Mouse (Mus musculus) intestine, embryonic 14.5 days (tissue): ENCODE measurements around the gene Cnksr3. TPM values are rescaled to one million over a fixed set of nuclear protein-coding genes. Genes with fewer than 3 reads are reported as not detected.

Experiments used
- ATAC-seq: fragments of 200-750 bp; cut with Nextera tagmentation; replicated peaks from 2 replicates; pipeline ENCODE4 v1.8.0; 2017; ENCODE audit warnings: low read depth, moderate number of reproducible peaks, moderate TSS enrichment, moderate library complexity; ENCODE audit not compliant: low FRiP score, low TSS enrichment
- DNase-seq: peaks from one replicate; pipeline ENCODE4 v3.0.0-alpha.2; 2018; ENCODE audit warnings: low spot score
- H3K27ac ChIP-seq: fragments of 300-500 bp; sonication (generic); 2 replicates; pipeline ENCODE4 v1.5.1; 2014; ENCODE audit warnings: low read depth, mild to moderate bottlenecking, control low read depth
- H3K27me3 ChIP-seq: fragments of 300-500 bp; sonication (generic); replicated peaks from 2 replicates; pipeline ENCODE4 v1.6.1; 2014; ENCODE audit warnings: low read length, control low read depth; ENCODE audit not compliant: control insufficient read depth, insufficient read depth
- H3K36me3 ChIP-seq: fragments of 300-500 bp; sonication (generic); 2 replicates; pipeline ENCODE4 v1.6.1; 2014; ENCODE audit warnings: low read length, control low read depth; ENCODE audit not compliant: control insufficient read depth, insufficient read depth
- H3K4me1 ChIP-seq: fragments of 300-500 bp; sonication (generic); replicated peaks from 2 replicates; pipeline ENCODE4 v1.6.1; 2014; ENCODE audit warnings: low read length, control low read depth, mixed read lengths; ENCODE audit not compliant: control insufficient read depth, insufficient read depth
- H3K4me2 ChIP-seq: fragments of 300-500 bp; sonication (generic); 2 replicates; pipeline ENCODE4 v1.6.1; 2014; ENCODE audit warnings: low read length
- H3K4me3 ChIP-seq: fragments of 300-500 bp; sonication (generic); 2 replicates; pipeline ENCODE4 v1.5.1; 2014; ENCODE audit warnings: low read depth, low read length, control low read depth, mixed read lengths
- H3K9ac ChIP-seq: fragments of 300-500 bp; sonication (generic); 2 replicates; pipeline ENCODE4 v1.6.1; 2014; ENCODE audit warnings: mild to moderate bottlenecking, low read length
- H3K9me3 ChIP-seq: fragments of 300-500 bp; sonication (generic); 2 replicates; pipeline ENCODE4 v1.6.1; 2016; ENCODE audit warnings: low read length, control low read depth; ENCODE audit not compliant: control insufficient read depth
- WGBS: fragments of 180-500 bp; shearing (Covaris S2); extraction: QIAGEN DNeasy Blood & Tissue Kit; methylation state at CpG from one replicate; pipeline ENCODE4 v1.1.7; 2014; 5-methylcytosine and 5-hydroxymethylcytosine counted together
- polyA plus RNA-seq: library from polyadenylated mRNA; unstranded; fragments of >200 nt; fragmentation: Nextera tagmentation; extraction: Ambion mirVana; gene quantifications from 2 replicates; pipeline ENCODE4 v1.2.1, GENCODE M21; 2014

The Cnksr3 gene
- polyA plus RNA-seq, 1 experiment from 2014 or later = 14.2 TPM

- H3K4me3 ChIP-seq = no peak overlapping the region
- DNase-seq (no peak), ATAC-seq (no peak)
- peaks cover 73% of the 10 kb centered on the region for H3K36me3 ChIP-seq
- H3K4me2 ChIP-seq = no peak overlapping the region
- H3K27ac ChIP-seq = no peak overlapping the region
- no peaks in the 10 kb centered on the region for H3K9me3 ChIP-seq
- WGBS = 73% methylated on average over 7 of the region's 7 CpGs
- H3K9ac ChIP-seq = no peak overlapping the region
- no peaks in the 10 kb centered on the region for H3K4me1 ChIP-seq
- no peaks in the 10 kb centered on the region for H3K27me3 ChIP-seq
These were observed 85.8 kb downstream of the Cnksr3 start for GRCm38 (mm10) chr10:7126287-7126686.

- DNase-seq (no peak), ATAC-seq (no peak)
- 61% methylated on average over 7 of the region's 7 CpGs for WGBS
- peaks cover 67% of the 10 kb centered on the region for H3K36me3 ChIP-seq
- no peak overlapping the region for H3K4me2 ChIP-seq
- no peak overlapping the region for H3K4me3 ChIP-seq
- H3K9me3 ChIP-seq = no peaks in the 10 kb centered on the region
- H3K27ac ChIP-seq = no peak overlapping the region
- H3K27me3 ChIP-seq = no peaks in the 10 kb centered on the region
- H3K9ac ChIP-seq = no peak overlapping the region
- no peaks in the 10 kb centered on the region for H3K4me1 ChIP-seq
These were observed 87.0 kb downstream of the Cnksr3 start for GRCm38 (mm10) chr10:7124993-7125392.

- H3K36me3 ChIP-seq = peaks cover 59% of the 10 kb centered on the region
- peaks cover 10% of the 10 kb centered on the region for H3K4me1 ChIP-seq
- WGBS = 91% methylated on average over 4 of the region's 4 CpGs
- no peak overlapping the region for H3K9ac ChIP-seq
- ATAC-seq (no peak), DNase-seq (no peak)
- no peaks in the 10 kb centered on the region for H3K9me3 ChIP-seq
- H3K4me3 ChIP-seq = no peak overlapping the region
- no peak overlapping the region for H3K4me2 ChIP-seq
- no peak overlapping the region for H3K27ac ChIP-seq
- no peaks in the 10 kb centered on the region for H3K27me3 ChIP-seq
These were observed 89.7 kb downstream of the Cnksr3 start for GRCm38 (mm10) chr10:7122294-7122693.

GRCm38 (mm10) chr10:7120206-7120605 lies 91.8 kb downstream of the Cnksr3 start:
- H3K4me3 ChIP-seq = no peak overlapping the region
- H3K36me3 ChIP-seq = peaks cover 42% of the 10 kb centered on the region
- WGBS = 94% methylated on average over 13 of the region's 13 CpGs
- DNase-seq = no peak
- peaks cover 10% of the 10 kb centered on the region for H3K4me1 ChIP-seq
- H3K9ac ChIP-seq = no peak overlapping the region
- no peaks in the 10 kb centered on the region for H3K9me3 ChIP-seq
- H3K27ac ChIP-seq = no peak overlapping the region
- H3K27me3 ChIP-seq = no peaks in the 10 kb centered on the region
- no peak for ATAC-seq
- H3K4me2 ChIP-seq = no peak overlapping the region

DNA sequence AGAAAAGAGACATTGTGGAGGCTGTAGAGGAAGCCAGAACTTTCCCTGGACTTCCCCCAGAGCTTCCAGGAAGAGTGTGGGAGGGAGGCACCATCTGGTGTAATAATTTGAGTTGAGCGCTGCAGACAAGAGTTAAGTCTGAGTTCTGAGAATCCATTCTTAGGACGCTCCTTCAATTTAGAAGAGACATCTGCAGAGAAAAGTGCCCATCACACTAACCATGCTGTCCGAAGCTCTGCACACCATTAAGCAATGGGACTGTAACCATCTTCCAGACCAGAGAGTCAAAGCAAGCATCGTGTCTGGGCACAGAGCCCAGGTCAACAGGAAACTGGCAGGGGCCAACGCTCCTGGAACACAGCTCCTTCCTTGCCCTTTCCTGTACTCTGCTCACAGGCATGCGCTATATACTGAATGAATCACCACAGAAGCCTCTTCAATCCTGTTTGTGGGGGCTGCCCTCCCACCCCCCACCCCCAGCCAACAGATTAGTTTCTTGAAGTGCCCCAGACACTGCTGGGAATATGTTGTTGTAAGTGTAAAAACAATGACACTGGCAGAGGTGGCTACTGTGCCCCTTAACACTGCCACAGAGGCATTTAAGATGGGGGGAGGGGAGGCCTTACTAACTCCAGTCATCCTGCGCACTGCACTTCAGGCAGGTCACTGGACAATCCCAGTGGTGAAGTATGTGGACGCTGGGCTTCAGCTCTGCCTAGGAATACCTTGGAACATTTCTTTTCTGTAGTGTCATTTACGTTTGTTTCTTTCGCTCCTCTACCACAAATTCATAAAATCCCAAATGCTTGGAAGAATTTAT lies 93.6 kb downstream of the Cnksr3 start:
- ATAC-seq = 0 out of 2 replicates have a peak, but pooled peaks have one; percentile 44
- no peak for DNase-seq
- no peak overlapping the region for H3K4me2 ChIP-seq

GRCm38 (mm10) chr10:7117785-7118184 lies 94.3 kb downstream of the Cnksr3 start:
- H3K27me3 ChIP-seq = no peaks in the 10 kb centered on the region
- no peaks in the 10 kb centered on the region for H3K9me3 ChIP-seq
- WGBS = 37% methylated on average over 7 of the region's 7 CpGs
- no peak overlapping the region for H3K9ac ChIP-seq
- ATAC-seq = peak; percentile 70
- peak overlapping the region; percentile 67 for H3K27ac ChIP-seq
- peak; percentile 67 for DNase-seq
- no peak overlapping the region for H3K4me2 ChIP-seq
- H3K4me1 ChIP-seq = peaks cover 10% of the 10 kb centered on the region
- H3K36me3 ChIP-seq = peaks cover 32% of the 10 kb centered on the region
- H3K4me3 ChIP-seq = no peak overlapping the region

More for the DNA sequence above, 93.6 kb downstream of the Cnksr3 start:
- Histone ChIP-seq H3K9me3 (no peaks in the 10 kb centered on the region), H3K4me3 (no peak overlapping the region), H3K27me3 (no peaks in the 10 kb centered on the region), H3K9ac (no peak overlapping the region), H3K36me3 (peaks cover 32% of the 10 kb centered on the region), H3K4me1 (peaks cover 10% of the 10 kb centered on the region), H3K27ac (peak overlapping the region; percentile 67)
- WGBS = 43% methylated on average over 10 of the region's 10 CpGs

DNA sequence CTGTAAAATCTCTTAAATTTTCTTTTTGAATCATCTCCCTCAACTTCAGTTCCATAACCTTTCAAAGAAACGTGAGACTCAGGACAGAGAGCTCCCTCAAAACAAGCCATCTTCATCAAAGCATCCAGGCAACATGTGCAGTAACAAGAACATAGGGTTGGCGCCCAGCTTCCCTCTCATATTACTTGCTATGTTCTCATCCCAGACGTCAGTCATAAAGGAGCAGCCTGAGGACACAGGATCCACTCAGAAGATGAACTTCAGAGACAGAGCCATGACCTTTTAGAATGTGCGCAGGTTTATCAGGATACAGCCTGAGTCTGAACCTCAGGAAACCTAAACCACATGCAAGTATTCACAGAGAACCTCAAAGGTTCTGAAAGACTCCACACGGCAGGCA lies 97.2 kb downstream of the Cnksr3 start:
- DNase-seq = no peak
- no peak overlapping the region for H3K9ac ChIP-seq
- H3K27me3 ChIP-seq = no peaks in the 10 kb centered on the region
- 81% methylated on average over 5 of the region's 5 CpGs for WGBS
- H3K4me3 ChIP-seq = no peak overlapping the region
- H3K27ac ChIP-seq = no peak overlapping the region
- H3K9me3 ChIP-seq = no peaks in the 10 kb centered on the region
- no peak overlapping the region for H3K4me2 ChIP-seq
- peaks cover 10% of the 10 kb centered on the region for H3K4me1 ChIP-seq
- ATAC-seq = no peak
- H3K36me3 ChIP-seq = peaks cover 15% of the 10 kb centered on the region

- H3K9ac ChIP-seq = no peak overlapping the region
- no peak overlapping the region for H3K27ac ChIP-seq
- 89% methylated on average over 4 of the region's 4 CpGs for WGBS
- no peak overlapping the region for H3K4me2 ChIP-seq
- no peaks in the 10 kb centered on the region for H3K27me3 ChIP-seq
- DNase-seq = no peak
- H3K4me1 ChIP-seq = peaks cover 7% of the 10 kb centered on the region
- H3K9me3 ChIP-seq = no peaks in the 10 kb centered on the region
- no peak for ATAC-seq
- peaks cover 5% of the 10 kb centered on the region; the same call in 1 of the 2 replicates for H3K36me3 ChIP-seq
- no peak overlapping the region for H3K4me3 ChIP-seq
These were observed 98.3 kb downstream of the Cnksr3 start for GRCm38 (mm10) chr10:7113747-7114146.

- no peaks in the 10 kb centered on the region for H3K9me3 ChIP-seq
- WGBS = 84% methylated on average over 1 of the region's 1 CpGs
- no peaks in the 10 kb centered on the region for H3K36me3 ChIP-seq
- H3K9ac ChIP-seq = no peak overlapping the region
- H3K27ac ChIP-seq = no peak overlapping the region
- no peak for DNase-seq
- no peak overlapping the region for H3K4me2 ChIP-seq
- no peak overlapping the region for H3K4me3 ChIP-seq
- peaks cover under 1% of the 10 kb centered on the region; the same call in 1 of the 2 replicates for H3K4me1 ChIP-seq
- no peak for ATAC-seq
- H3K27me3 ChIP-seq = no peaks in the 10 kb centered on the region
These were observed 98.9 kb downstream of the Cnksr3 start for GRCm38 (mm10) chr10:7113144-7113543.
